ENCODE assay signal across 20 mouse cellular contexts in genomic region chr2:27069646-27070045, GRCm38 (mm10). TPM values are rescaled to one million over a fixed set of nuclear protein-coding genes. Genes with fewer than 3 reads are reported as not detected.
DNase-seq lines count a peak whose midpoint lies in the region; ATAC-seq and TF ChIP-seq lines count a peak whose summit lies in the region.
"Had no signal": no experiment of that assay in that cellular context is flagged by ENCODE, and none has a peak within 500 bp of the region (broad histone marks: within the 10 kb centered on the region; RNA-seq: fewer than 3 reads in every experiment).

No protein-coding gene starts in this region.

- ATAC-seq in midbrain, embryonic 13.5 days = no peak
- peak; percentile 52; the same call in 1 of the 2 replicates for ATAC-seq in hindbrain, embryonic 12.5 days (ENCODE audit: low FRiP score)
- ATAC-seq in limb, embryonic 14.5 days (ENCODE audit: low FRiP score, low read depth) = peak; percentile 58
- ATAC-seq in stomach, postnatal 0 days (ENCODE audit: low FRiP score, low TSS enrichment) = peak; percentile 25; the same call in 1 of the 2 replicates
- ATAC-seq: liver, postnatal 0 days had no signal

- WGBS in midbrain, embryonic 10.5 days = 64% methylated on average over 3 of the region's 3 CpGs
- 43% methylated on average over 3 of the region's 3 CpGs for WGBS in midbrain, embryonic 13.5 days
- 37% methylated on average over 3 of the region's 3 CpGs for WGBS in hindbrain, embryonic 12.5 days
- whole genome bisulfite sequencing in limb, embryonic 14.5 days = 55% methylated on average over 3 of the region's 3 CpGs
- 47% methylated on average over 3 of the region's 3 CpGs for WGBS in stomach, postnatal 0 days

- peaks cover 22% of the 10 kb centered on the region for H3K4me1 ChIP-seq in midbrain, embryonic 10.5 days
- H3K4me1 ChIP-seq in midbrain, embryonic 13.5 days (replicated peaks) = peaks cover 8% of the 10 kb centered on the region; the same call in 1 of the 2 replicates
- peaks cover 27% of the 10 kb centered on the region for H3K4me1 ChIP-seq in hindbrain, embryonic 12.5 days
- peaks cover 30% of the 10 kb centered on the region for H3K4me1 ChIP-seq in limb, embryonic 14.5 days (ENCODE audit: control insufficient read depth, insufficient read depth, low read length)
- peaks cover 5% of the 10 kb centered on the region; the same call in 1 of the 2 replicates for H3K4me1 ChIP-seq in stomach, postnatal 0 days (replicated peaks; ENCODE audit: control insufficient read depth, insufficient read depth)

- H3K36me3 ChIP-seq in midbrain, embryonic 10.5 days = no peaks in the 10 kb centered on the region
- no peaks in the 10 kb centered on the region for H3K36me3 ChIP-seq in midbrain, embryonic 13.5 days
- H3K36me3 ChIP-seq in hindbrain, embryonic 12.5 days = no peaks in the 10 kb centered on the region
- H3K36me3 ChIP-seq in limb, embryonic 14.5 days (ENCODE audit: control insufficient read depth, insufficient read depth, low read length) = no peaks in the 10 kb centered on the region
- no peaks in the 10 kb centered on the region for H3K36me3 ChIP-seq in stomach, postnatal 0 days (ENCODE audit: control insufficient read depth, insufficient read depth, low read length)
- H3K36me3 ChIP-seq: heart, embryonic 12.5 days had no signal

- no peak for TF ChIP-seq EP300 in stomach, postnatal 0 days (optimal IDR thresholded peaks at IDR 0.05)

- H3K4me2 ChIP-seq in midbrain, embryonic 13.5 days (replicated peaks) = no peak overlapping the region
- H3K4me2 ChIP-seq in hindbrain, embryonic 12.5 days (replicated peaks) = no peak overlapping the region
- no peak overlapping the region for H3K4me2 ChIP-seq in limb, embryonic 14.5 days (replicated peaks; ENCODE audit: low read depth, low read length, severe bottlenecking)
- no peak overlapping the region for H3K4me2 ChIP-seq in stomach, postnatal 0 days (replicated peaks; ENCODE audit: low read depth)
- H3K4me2 ChIP-seq: heart, embryonic 12.5 days had no signal

- H3K27me3 ChIP-seq in midbrain, embryonic 10.5 days (ENCODE audit: low read depth, poor library complexity, severe bottlenecking) = no peaks in the 10 kb centered on the region
- no peaks in the 10 kb centered on the region for H3K27me3 ChIP-seq in midbrain, embryonic 13.5 days
- peaks cover 6% of the 10 kb centered on the region; the same call in 1 of the 2 replicates for H3K27me3 ChIP-seq in hindbrain, embryonic 12.5 days
- H3K27me3 ChIP-seq in limb, embryonic 14.5 days (ENCODE audit: control insufficient read depth, insufficient read depth, low read length) = no peaks in the 10 kb centered on the region
- no peaks in the 10 kb centered on the region for H3K27me3 ChIP-seq in stomach, postnatal 0 days (ENCODE audit: control insufficient read depth, insufficient read depth, low read length)

- H3K9ac ChIP-seq in midbrain, embryonic 13.5 days (replicated peaks) = no peak overlapping the region
- H3K9ac ChIP-seq in hindbrain, embryonic 12.5 days = no peak overlapping the region
- no peak overlapping the region for H3K9ac ChIP-seq in limb, embryonic 14.5 days (ENCODE audit: low read depth, low read length, severe bottlenecking)
- no peak overlapping the region for H3K9ac ChIP-seq in stomach, postnatal 0 days (ENCODE audit: low read length)
- H3K9ac ChIP-seq: heart, embryonic 12.5 days; liver, postnatal 0 days had no signal

- TF ChIP-seq POLR2A in limb, embryonic 14.5 days (IDR thresholded peaks at IDR 0.05; ENCODE audit: borderline replicate concordance, extremely low read depth, insufficient read depth, insufficient read length) = no peak

- no peak overlapping the region for H3K4me3 ChIP-seq in midbrain, embryonic 10.5 days
- H3K4me3 ChIP-seq in midbrain, embryonic 13.5 days (replicated peaks) = no peak overlapping the region
- H3K4me3 ChIP-seq in hindbrain, embryonic 12.5 days = no peak overlapping the region
- H3K4me3 ChIP-seq in limb, embryonic 14.5 days (replicated peaks; ENCODE audit: low read length) = no peak overlapping the region
- H3K4me3 ChIP-seq in stomach, postnatal 0 days (ENCODE audit: low read depth, low read length) = no peak overlapping the region
- H3K4me3 ChIP-seq: heart, embryonic 12.5 days had no signal

- H3K9me3 ChIP-seq in midbrain, embryonic 10.5 days (replicated peaks) = no peaks in the 10 kb centered on the region
- H3K9me3 ChIP-seq in midbrain, embryonic 13.5 days = no peaks in the 10 kb centered on the region
- no peaks in the 10 kb centered on the region for H3K9me3 ChIP-seq in hindbrain, embryonic 12.5 days (replicated peaks)
- H3K9me3 ChIP-seq in limb, embryonic 14.5 days (ENCODE audit: control insufficient read depth, low read length) = no peaks in the 10 kb centered on the region
- H3K9me3 ChIP-seq in stomach, postnatal 0 days (ENCODE audit: control insufficient read depth, low read length) = no peaks in the 10 kb centered on the region
- H3K9me3 ChIP-seq: heart, embryonic 12.5 days had no signal

- H3K27ac ChIP-seq in midbrain, embryonic 10.5 days (replicated peaks) = peak overlapping the region; percentile 13; the same call in 1 of the 2 replicates
- no peak overlapping the region for H3K27ac ChIP-seq in midbrain, embryonic 13.5 days
- H3K27ac ChIP-seq in hindbrain, embryonic 12.5 days = no peak overlapping the region
- H3K27ac ChIP-seq in limb, embryonic 14.5 days (replicated peaks; ENCODE audit: low read depth, low read length) = no peak overlapping the region
- no peak overlapping the region for H3K27ac ChIP-seq in stomach, postnatal 0 days (replicated peaks)

- no peak for DNase-seq in midbrain, embryonic 10.5 days (ENCODE audit: low spot score)
- no peak for DNase-seq in limb, embryonic 14.5 days (ENCODE audit: low spot score)
- no peak for DNase-seq in stomach, postnatal 0 days (ENCODE audit: low spot score)
- no peak for DNase-seq in Muller cell, postnatal 12 days (ENCODE audit: inconsistent ontology term)
- no peak for DNase-seq in layer of hippocampus, postnatal 25 days (ENCODE audit: extremely low spot score in 1 of 2, low spot score in 1 of 2)
- DNase-seq: adrenal gland, postnatal 14 days; cerebellum, adult 8-10 months; embryo, embryonic 11 days; gastrocnemius, postnatal 14 days; heart, postnatal 4 days; kidney, adult 18-20 months; layer of hippocampus, postnatal 36 days; liver, postnatal 0 days; lung, postnatal 36 days; midbrain, embryonic 14.5 days had no signal

- no peak for TF ChIP-seq CTCF in stomach, postnatal 0 days (IDR thresholded peaks at IDR 0.05; ENCODE audit: low read depth)

RNA-seq across cellular contexts. Expression of gene Mymk, which starts 2.3 kb away (rescaled TPM):
- polyA plus RNA-seq in midbrain, embryonic 10.5 days (2016; fragmentation: Nextera tagmentation; extraction: Ambion mirVana) = not detected in 2 replicates
- polyA plus RNA-seq in midbrain, embryonic 13.5 days (2015; fragmentation: Nextera tagmentation; extraction: Ambion mirVana) = not detected in 2 replicates
- polyA plus RNA-seq in hindbrain, embryonic 12.5 days (2016; fragmentation: Nextera tagmentation; extraction: Ambion mirVana) = 2.6 and 5.2 TPM in 2 replicates
- 46.8 and 60.5 TPM in 2 replicates for polyA plus RNA-seq in limb, embryonic 14.5 days (2012; rRNA removed)
- polyA plus RNA-seq in limb, embryonic 14.5 days (2014; fragmentation: Nextera tagmentation; extraction: Ambion mirVana) = 47.8 and 70.4 TPM in 2 replicates
- polyA plus RNA-seq in stomach, postnatal 0 days (2015; fragmentation: Nextera tagmentation; extraction: Ambion mirVana) = 0.55 and 1.1 TPM in 2 replicates
- total RNA-seq in layer of hippocampus, postnatal 25 days (2021) = under 1 TPM; 0.61 to 0.71 TPM
- total RNA-seq: adrenal gland, postnatal 14 days; heart, postnatal 4 days had no signal
- polyA plus RNA-seq: liver, postnatal 0 days; midbrain, embryonic 14.5 days; testis, adult 2 months; urinary bladder, adult 2 months had no signal

RNA-seq across cellular contexts. Expression of gene Adamtsl2, which starts 9.5 kb away (rescaled TPM):
- polyA plus RNA-seq in midbrain, embryonic 10.5 days (2016; fragmentation: Nextera tagmentation; extraction: Ambion mirVana) = 4.8 and 6.3 TPM in 2 replicates
- 6.0 and 6.9 TPM in 2 replicates for polyA plus RNA-seq in midbrain, embryonic 13.5 days (2015; fragmentation: Nextera tagmentation; extraction: Ambion mirVana)
- polyA plus RNA-seq in hindbrain, embryonic 12.5 days (2016; fragmentation: Nextera tagmentation; extraction: Ambion mirVana) = 6.1 and 9.0 TPM in 2 replicates
- polyA plus RNA-seq in limb, embryonic 14.5 days (2012; rRNA removed) = 16.1 and 21.5 TPM in 2 replicates
- polyA plus RNA-seq in limb, embryonic 14.5 days (2014; fragmentation: Nextera tagmentation; extraction: Ambion mirVana) = 9.3 and 12.9 TPM in 2 replicates
- polyA plus RNA-seq in stomach, postnatal 0 days (2015; fragmentation: Nextera tagmentation; extraction: Ambion mirVana) = 1.4 and 3.4 TPM in 2 replicates
- total RNA-seq in layer of hippocampus, postnatal 25 days (2021) = 10 to 100 TPM; 10.9 to 12.7 TPM

RNA-seq across cellular contexts. Expression of gene Slc2a6, which starts 41.8 kb away (rescaled TPM):
- polyA plus RNA-seq in midbrain, embryonic 10.5 days (2016; fragmentation: Nextera tagmentation; extraction: Ambion mirVana) = 3.1 and 4.4 TPM in 2 replicates
- 3.6 and 3.8 TPM in 2 replicates for polyA plus RNA-seq in midbrain, embryonic 13.5 days (2015; fragmentation: Nextera tagmentation; extraction: Ambion mirVana)
- polyA plus RNA-seq in hindbrain, embryonic 12.5 days (2016; fragmentation: Nextera tagmentation; extraction: Ambion mirVana) = 3.5 and 4.1 TPM in 2 replicates
- 0.73 and 1.0 TPM in 2 replicates for polyA plus RNA-seq in limb, embryonic 14.5 days (2012; rRNA removed)
- 0.48 and 0.88 TPM in 2 replicates for polyA plus RNA-seq in limb, embryonic 14.5 days (2014; fragmentation: Nextera tagmentation; extraction: Ambion mirVana)
- 2.0 and 2.7 TPM in 2 replicates for polyA plus RNA-seq in stomach, postnatal 0 days (2015; fragmentation: Nextera tagmentation; extraction: Ambion mirVana)
- 10 to 100 TPM; 40.1 to 40.4 TPM for total RNA-seq in layer of hippocampus, postnatal 25 days (2021)

RNA-seq across cellular contexts. Expression of gene Cacfd1, which starts 59.9 kb away (rescaled TPM):
- polyA plus RNA-seq in midbrain, embryonic 10.5 days (2016; fragmentation: Nextera tagmentation; extraction: Ambion mirVana) = 90.7 and 117 TPM in 2 replicates
- polyA plus RNA-seq in midbrain, embryonic 13.5 days (2015; fragmentation: Nextera tagmentation; extraction: Ambion mirVana) = 130 and 132 TPM in 2 replicates
- 115 TPM in 2 replicates for polyA plus RNA-seq in hindbrain, embryonic 12.5 days (2016; fragmentation: Nextera tagmentation; extraction: Ambion mirVana)
- polyA plus RNA-seq in limb, embryonic 14.5 days (2012; rRNA removed) = 82.9 and 94.2 TPM in 2 replicates
- 65.3 and 68.6 TPM in 2 replicates for polyA plus RNA-seq in limb, embryonic 14.5 days (2014; fragmentation: Nextera tagmentation; extraction: Ambion mirVana)
- 35.1 and 37.7 TPM in 2 replicates for polyA plus RNA-seq in stomach, postnatal 0 days (2015; fragmentation: Nextera tagmentation; extraction: Ambion mirVana)
- total RNA-seq in layer of hippocampus, postnatal 25 days (2021) = 10 to 100 TPM; 39.5 to 44.1 TPM
